Mouse (Mus musculus) olfactory bulb, adult 2 months (tissue): Measurements from ENCODE around the gene Got1. TPM values are rescaled to one million over a fixed set of nuclear protein-coding genes. Genes with fewer than 3 reads are reported as not detected.
"Not testable (repeated sequence)": the region's sequence is repeated elsewhere in the genome, so short reads cannot be mapped to it uniquely, and the experiment has no call there.

Source experiments
- H3K27ac ChIP-seq: fragments of 200-500 bp; 2 replicates; pipeline ENCODE4 v1.5.1; 2012; ENCODE audit warnings: low read depth, low read length; ENCODE audit not compliant: insufficient read depth
- H3K4me1 ChIP-seq: fragments of 200-500 bp; 2 replicates; pipeline ENCODE4 v1.6.1; 2012; ENCODE audit warnings: low read length; ENCODE audit not compliant: control insufficient read depth, insufficient read depth
- H3K4me3 ChIP-seq: fragments of 200-500 bp; 2 replicates; pipeline ENCODE4 v1.5.1; 2012; ENCODE audit warnings: mild to moderate bottlenecking, low read depth, low read length, moderate library complexity; ENCODE audit not compliant: insufficient read depth
- CTCF ChIP-seq: fragments of 200-500 bp; IDR thresholded peaks from 2 replicates; pipeline ENCODE4 v1.5.1; 2012; ENCODE audit warnings: low read depth, mild to moderate bottlenecking, low read length, moderate library complexity; ENCODE audit not compliant: insufficient read depth
- POLR2A ChIP-seq: fragments of 200-500 bp; IDR thresholded peaks from 2 replicates; pipeline ENCODE4 v1.6.1; 2012; ENCODE audit warnings: mild to moderate bottlenecking, low read depth, low read length, moderate library complexity; ENCODE audit not compliant: insufficient read depth
- WGBS: fragments of 180-500 bp; shearing (Covaris S2); methylation state at CpG from one replicate; pipeline ENCODE4 v1.1.7; 2018; 5-methylcytosine and 5-hydroxymethylcytosine counted together
- polyA plus RNA-seq: library from polyadenylated mRNA; stranded (reverse); fragments of >200 nt; gene quantifications from 2 replicates; pipeline ENCODE4 v1.2.4, GENCODE M21; 2012; ENCODE audit warnings: low replicate concordance; ENCODE audit not compliant: missing spikeins, insufficient read depth, insufficient read length

The Got1 gene
- polyA plus RNA-seq, 1 experiment = not detected

- H3K27ac ChIP-seq = no peak overlapping the region
- no peak overlapping the region for H3K4me3 ChIP-seq
- TF ChIP-seq POLR2A (no peak), CTCF (no peak)
- 50% methylated on average over 14 of the region's 14 CpGs for WGBS
- peaks cover 40% of the 10 kb centered on the region for H3K4me1 ChIP-seq
Measured at GRCm38 (mm10) chr19:43516397-43517035, 7.9 kb downstream of the Got1 start.

DNA sequence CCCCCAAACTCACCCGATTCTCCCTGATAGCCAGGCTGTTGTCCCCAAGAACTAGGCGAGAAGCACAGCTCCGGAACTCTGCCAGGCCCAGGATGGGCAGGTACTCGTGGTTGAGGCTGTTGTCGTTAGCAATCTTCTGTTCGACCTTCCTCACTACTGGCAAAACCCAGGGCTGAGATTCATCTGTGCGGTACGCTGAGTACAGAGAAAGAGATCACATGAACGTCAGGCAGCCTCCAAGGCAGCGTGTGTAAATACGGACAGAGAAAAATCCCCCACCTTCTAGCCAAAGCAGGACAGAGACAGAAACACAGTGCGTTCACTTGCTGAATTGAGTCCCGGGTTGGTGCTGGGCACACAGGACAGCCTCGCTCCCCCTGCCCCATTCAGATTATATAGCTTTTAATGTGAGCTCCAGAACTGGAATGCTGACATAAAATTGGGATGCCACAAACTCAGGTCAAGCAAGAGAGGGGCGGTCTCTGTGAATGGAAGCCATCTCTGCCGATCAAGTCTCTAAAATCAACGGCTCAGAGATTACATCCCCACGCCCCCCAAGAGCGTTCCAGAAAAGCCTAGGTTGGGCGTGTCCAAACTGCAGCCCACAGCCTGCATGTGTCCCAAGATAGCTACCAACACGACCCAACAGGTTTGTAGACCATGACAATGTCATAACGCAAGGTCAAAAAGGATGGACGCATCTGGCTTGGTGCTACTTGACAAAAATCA, 8.6 kb downstream of the Got1 start:
- WGBS = 85% methylated on average over 23 of the region's 23 CpGs
- H3K4me1 ChIP-seq = peaks cover 39% of the 10 kb centered on the region
- no peak overlapping the region for H3K27ac ChIP-seq
- no peak overlapping the region for H3K4me3 ChIP-seq
- TF ChIP-seq POLR2A (no peak), CTCF (no peak)

- H3K27ac ChIP-seq = no peak overlapping the region
- WGBS = 93% methylated on average over 8 of the region's 8 CpGs
- H3K4me1 ChIP-seq = peaks cover 23% of the 10 kb centered on the region
- no peak overlapping the region for H3K4me3 ChIP-seq
- TF ChIP-seq CTCF (no peak), POLR2A (no peak)
Measured at GRCm38 (mm10) chr19:43513874-43514273, 10.5 kb downstream of the Got1 start.

GRCm38 (mm10) chr19:43511621-43512620, 12.5 kb downstream of the Got1 start:
- H3K4me3 ChIP-seq = no peak overlapping the region
- H3K4me1 ChIP-seq = peaks cover 17% of the 10 kb centered on the region
- no peak overlapping the region for H3K27ac ChIP-seq
- 67% methylated on average over 22 of the region's 22 CpGs for WGBS
- TF ChIP-seq CTCF = no peak
- TF ChIP-seq POLR2A = no peak

DNA sequence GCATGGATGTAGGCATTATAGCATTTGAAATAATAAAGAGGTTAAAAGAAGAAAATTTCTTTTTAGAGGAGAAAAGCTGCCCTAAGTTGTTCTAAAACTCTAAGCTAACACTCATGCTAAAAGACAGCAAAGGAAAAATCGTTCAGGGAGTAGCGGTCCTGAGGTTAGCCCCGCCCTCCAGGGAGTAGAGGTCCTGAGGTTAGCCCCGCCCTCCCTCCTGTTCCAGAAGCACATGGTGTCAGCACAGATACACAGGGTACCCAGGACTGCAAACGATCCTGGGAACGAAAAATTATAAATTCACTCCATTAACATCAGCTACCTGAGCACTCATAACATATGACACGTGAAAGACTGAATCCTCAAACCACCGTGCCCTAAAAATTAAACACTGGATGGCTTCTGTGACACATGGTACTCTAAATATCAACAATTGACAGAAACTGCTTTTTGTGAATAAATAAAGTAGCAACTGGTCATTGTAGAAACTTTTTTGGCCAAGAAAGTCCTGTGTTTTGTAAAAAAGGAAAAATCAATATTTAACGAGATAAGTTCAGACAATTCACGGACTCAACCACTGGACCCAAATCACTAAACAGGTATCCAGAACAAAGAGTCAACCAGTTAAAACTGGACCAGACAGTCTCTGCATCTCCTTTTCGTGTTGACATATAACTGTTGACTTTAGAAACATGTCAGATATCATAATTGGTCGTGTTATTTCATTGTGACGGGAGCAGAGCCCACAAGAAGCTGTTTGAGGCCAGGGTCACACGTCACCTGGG, 13.8 kb downstream of the Got1 start:
- TF ChIP-seq CTCF = no peak
- no peak for TF ChIP-seq POLR2A
- H3K4me1 ChIP-seq = peaks cover 8% of the 10 kb centered on the region
- 92% methylated on average over 14 of the region's 14 CpGs for WGBS
- H3K4me3 ChIP-seq = no peak overlapping the region
- no peak overlapping the region for H3K27ac ChIP-seq

DNA sequence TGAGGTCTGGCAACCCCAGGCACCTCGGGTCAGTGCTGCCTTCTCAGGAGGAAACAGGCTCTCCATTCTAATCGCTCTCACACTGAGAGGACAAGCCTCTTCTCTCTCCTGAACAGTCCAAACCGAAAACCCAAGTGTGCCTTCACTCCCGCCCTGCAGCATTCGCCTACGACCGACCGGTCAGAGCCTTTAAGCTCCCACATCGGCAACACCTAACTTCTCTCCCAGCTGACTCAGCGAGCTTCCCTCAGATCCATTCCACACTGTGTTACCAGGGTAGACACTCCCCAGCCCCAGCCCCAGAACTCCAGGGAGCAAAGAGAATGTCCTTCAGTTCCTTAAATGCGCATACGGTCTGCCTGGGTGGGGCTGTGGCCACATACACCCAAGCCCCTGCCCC, 19.0 kb downstream of the Got1 start:
- Histone ChIP-seq H3K4me1 (no peaks in the 10 kb centered on the region), H3K27ac (no peak overlapping the region), H3K4me3 (no peak overlapping the region)
- TF ChIP-seq POLR2A (no peak), CTCF (no peak)
- WGBS = 88% methylated on average over 12 of the region's 12 CpGs

DNA sequence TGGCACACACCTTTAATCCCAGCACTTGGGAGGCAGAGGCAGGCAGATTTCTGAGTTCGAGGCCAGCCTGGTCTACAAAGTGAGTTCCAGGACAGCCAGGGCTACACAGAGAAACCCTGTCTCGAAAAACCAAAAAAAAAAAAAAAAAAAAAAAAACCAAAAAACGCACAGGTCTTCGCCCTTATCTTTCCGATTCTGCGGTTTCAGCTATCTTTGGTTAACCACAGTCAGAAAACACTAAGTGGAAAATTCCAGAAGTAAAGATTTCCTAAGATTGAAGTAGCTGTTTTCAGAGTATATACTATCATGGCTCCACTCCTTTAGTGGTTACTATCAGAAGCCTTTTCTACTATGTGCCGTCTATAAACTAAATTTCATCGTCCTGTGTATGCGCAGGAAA, 20.8 kb downstream of the Got1 start:
- not testable (repeated sequence) for H3K4me1 ChIP-seq, H3K4me3 ChIP-seq, H3K27ac ChIP-seq
- 95% methylated on average over 8 of the region's 9 CpGs for WGBS

DNA sequence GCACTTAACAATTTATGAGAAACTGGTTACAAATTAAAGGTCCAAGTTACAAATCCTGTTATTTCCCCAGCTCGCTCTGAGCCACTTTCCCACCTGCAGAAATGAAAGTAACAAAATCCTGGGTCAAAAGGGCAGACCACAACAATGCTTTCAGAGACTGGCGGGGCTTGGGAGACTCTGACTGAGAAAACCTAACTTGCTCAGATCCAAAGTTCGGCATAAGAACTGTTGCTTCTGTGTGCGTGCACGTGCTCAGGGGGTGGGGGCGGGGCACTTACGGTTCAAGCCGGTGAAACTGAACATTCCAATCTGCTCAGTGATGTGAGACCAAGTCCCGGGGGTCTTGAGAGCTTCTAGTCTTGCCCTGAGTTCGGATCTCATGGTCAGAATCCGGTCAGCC, 21.8 kb downstream of the Got1 start:
- no peak for TF ChIP-seq CTCF
- TF ChIP-seq POLR2A = no peak
- WGBS = 78% methylated on average over 11 of the region's 11 CpGs
- no peaks in the 10 kb centered on the region for H3K4me1 ChIP-seq
- no peak overlapping the region for H3K27ac ChIP-seq
- H3K4me3 ChIP-seq = no peak overlapping the region
